ENCODE assay signal across 9 mouse cellular contexts in genomic region chr16:89774553-89774913, GRCm38 (mm10).
DNase-seq lines count a peak whose midpoint lies in the region; ATAC-seq and TF ChIP-seq lines count a peak whose summit lies in the region.
"Had no signal": no experiment of that assay in that cellular context is flagged by ENCODE, and none has a peak within 500 bp of the region (broad histone marks: within the 10 kb centered on the region; RNA-seq: fewer than 3 reads in every experiment).

No protein-coding gene starts in this region.

- DNase-seq in heart, adult 2 months: no peak
- no peak for DNase-seq in hindbrain, postnatal 0 days (ENCODE audit: low spot score)
- no peak for DNase-seq in thymus, postnatal 0 days (ENCODE audit: low spot score)
- no peak for DNase-seq in gastrocnemius, postnatal 14 days
- no peak for DNase-seq in adrenal gland, adult (ENCODE audit: inconsistent age in 2 of 2, low spot score in 1 of 2)

- H3K4me3 ChIP-seq in heart, embryonic 14.5 days (ENCODE audit: control insufficient read depth in 1 of 2, insufficient read depth in 1 of 2, low read depth in 1 of 2, low read length in 2 of 2): peak overlapping the region in 1 of 2 experiments; percentile 32; a peak in 2 of 4 replicates
- H3K4me3 ChIP-seq in heart, adult 2 months: no peak overlapping the region
- H3K4me3 ChIP-seq in embryonic facial prominence, embryonic 12.5 days: peak overlapping the region; percentile 35; the same call in 1 of the 2 replicates
- peak overlapping the region; percentile 33 for H3K4me3 ChIP-seq in hindbrain, postnatal 0 days (ENCODE audit: low read length)
- H3K4me3 ChIP-seq in midbrain, embryonic 13.5 days (replicated peaks): peak overlapping the region; percentile 36

- intact Hi-C loops in heart, adult 2 months (cut with DNase I): loop anchor here (1.0 kb wide), 3 partner anchors 57 to 412 kb away; no protein-coding TSS in a partner anchor
- intact Hi-C loops in gastrocnemius, postnatal 14 days (cut with DNase I; ENCODE audit: low total_unique reads): loop anchor here (2.0 to 10.0 kb wide), 2 partner anchors 58 to 410 kb away; no protein-coding TSS in a partner anchor

- no peak overlapping the region for H3K9ac ChIP-seq in heart, embryonic 14.5 days (ENCODE audit: low read length)
- no peak overlapping the region for H3K9ac ChIP-seq in heart, adult 2 months (ENCODE audit: low read depth, low read length)
- no peak overlapping the region for H3K9ac ChIP-seq in embryonic facial prominence, embryonic 12.5 days
- peak overlapping the region; percentile 34 for H3K9ac ChIP-seq in hindbrain, postnatal 0 days (replicated peaks; ENCODE audit: low read length)
- no peak overlapping the region for H3K9ac ChIP-seq in midbrain, embryonic 13.5 days (replicated peaks)

- no peak for TF ChIP-seq EP300 in heart, adult 2 months (IDR thresholded peaks at IDR 0.05; ENCODE audit: insufficient read depth, low read depth, low read length)

- ATAC-seq in heart, embryonic 14.5 days (ENCODE audit: insufficient number of reproducible peaks, insufficient read depth, low FRiP score, low read depth): no peak
- no peak for ATAC-seq in embryonic facial prominence, embryonic 12.5 days (ENCODE audit: insufficient number of reproducible peaks, insufficient read depth, low FRiP score, low TSS enrichment)
- ATAC-seq in hindbrain, postnatal 0 days: no peak; the same call in 1 of the 2 replicates
- ATAC-seq in midbrain, embryonic 13.5 days: no peak

- H3K4me2 ChIP-seq in heart, embryonic 14.5 days (ENCODE audit: low read length): peak overlapping the region; percentile 93
- H3K4me2 ChIP-seq in embryonic facial prominence, embryonic 12.5 days (replicated peaks): peak overlapping the region; percentile 72
- peak overlapping the region; percentile 80 for H3K4me2 ChIP-seq in hindbrain, postnatal 0 days (ENCODE audit: low read depth, low read length)
- H3K4me2 ChIP-seq in midbrain, embryonic 13.5 days (replicated peaks): peak overlapping the region; percentile 64

- no peak for TF ChIP-seq POLR2A in heart, adult 2 months (IDR thresholded peaks at IDR 0.05; ENCODE audit: insufficient read depth, low read depth, low read length)

- no peaks in the 10 kb centered on the region for H3K79me2 ChIP-seq in heart, adult 2 months (replicated peaks; ENCODE audit: control insufficient read depth, insufficient read depth, low read length)

- H3K27me3 ChIP-seq in heart, embryonic 14.5 days (ENCODE audit: control insufficient read depth, insufficient read depth, low read length): 0 out of 2 replicates have a peak, but pooled peaks cover 4% of the 10 kb centered on the region
- no peaks in the 10 kb centered on the region for H3K27me3 ChIP-seq in heart, adult 2 months (ENCODE audit: control insufficient read depth, insufficient read depth, low read length)
- 0 out of 2 replicates have a peak, but pooled peaks cover 4% of the 10 kb centered on the region for H3K27me3 ChIP-seq in embryonic facial prominence, embryonic 12.5 days
- no peaks in the 10 kb centered on the region for H3K27me3 ChIP-seq in hindbrain, postnatal 0 days (ENCODE audit: insufficient read depth, low read length)
- H3K27me3 ChIP-seq in midbrain, embryonic 13.5 days: peaks cover 3% of the 10 kb centered on the region

- no peaks in the 10 kb centered on the region for H3K36me3 ChIP-seq in heart, embryonic 14.5 days (ENCODE audit: control insufficient read depth, insufficient read depth, low read length)
- no peaks in the 10 kb centered on the region for H3K36me3 ChIP-seq in heart, adult 2 months (ENCODE audit: control insufficient read depth, insufficient read depth, low read length)
- no peaks in the 10 kb centered on the region for H3K36me3 ChIP-seq in embryonic facial prominence, embryonic 12.5 days
- H3K36me3 ChIP-seq in hindbrain, postnatal 0 days (ENCODE audit: insufficient read depth, low read length): no peaks in the 10 kb centered on the region
- 0 out of 2 replicates have a peak, but pooled peaks cover 2% of the 10 kb centered on the region for H3K36me3 ChIP-seq in midbrain, embryonic 13.5 days

- WGBS in heart, embryonic 14.5 days: 34% methylated on average over 10 of the region's 10 CpGs
- WGBS in heart, adult 2 months: 33% methylated on average over 10 of the region's 10 CpGs
- WGBS in embryonic facial prominence, embryonic 12.5 days: 31% methylated on average over 10 of the region's 10 CpGs
- 23% methylated on average over 10 of the region's 10 CpGs for WGBS in hindbrain, postnatal 0 days
- WGBS in midbrain, embryonic 13.5 days: 24% methylated on average over 10 of the region's 10 CpGs

- H3K9me3 ChIP-seq in heart, embryonic 14.5 days (ENCODE audit: control insufficient read depth, low read length): peaks cover 13% of the 10 kb centered on the region
- peaks cover 11% of the 10 kb centered on the region; the same call in 1 of the 2 replicates for H3K9me3 ChIP-seq in embryonic facial prominence, embryonic 12.5 days
- peaks cover 7% of the 10 kb centered on the region; the same call in 1 of the 2 replicates for H3K9me3 ChIP-seq in hindbrain, postnatal 0 days (ENCODE audit: low read length)
- peaks cover 12% of the 10 kb centered on the region for H3K9me3 ChIP-seq in midbrain, embryonic 13.5 days

- H3K27ac ChIP-seq in heart, embryonic 14.5 days (replicated peaks in 1 of 2; ENCODE audit: control insufficient read depth in 1 of 2, insufficient read depth in 1 of 2, low read depth in 2 of 2, low read length in 2 of 2): no peak overlapping the region
- H3K27ac ChIP-seq in heart, adult 2 months: no peak overlapping the region
- no peak overlapping the region for H3K27ac ChIP-seq in embryonic facial prominence, embryonic 12.5 days
- no peak overlapping the region for H3K27ac ChIP-seq in hindbrain, postnatal 0 days
- H3K27ac ChIP-seq in midbrain, embryonic 13.5 days: no peak overlapping the region
- H3K27ac ChIP-seq: gastrocnemius, adult 2 months had no signal

- no peak for TF ChIP-seq CTCF in heart, adult 2 months (IDR thresholded peaks at IDR 0.05)
- TF ChIP-seq CTCF in hindbrain, postnatal 0 days (IDR thresholded peaks at IDR 0.05; ENCODE audit: low read depth): no peak

- no peaks in the 10 kb centered on the region for H3K4me1 ChIP-seq in heart, embryonic 14.5 days (ENCODE audit: control insufficient read depth in 2 of 2, insufficient read depth in 2 of 2, low read length in 2 of 2)
- no peaks in the 10 kb centered on the region for H3K4me1 ChIP-seq in heart, adult 2 months (ENCODE audit: control insufficient read depth, insufficient read depth, low read length)
- H3K4me1 ChIP-seq in embryonic facial prominence, embryonic 12.5 days: no peaks in the 10 kb centered on the region
- no peaks in the 10 kb centered on the region for H3K4me1 ChIP-seq in hindbrain, postnatal 0 days (ENCODE audit: insufficient read depth, low read length)
- H3K4me1 ChIP-seq in midbrain, embryonic 13.5 days (replicated peaks): peaks cover 4% of the 10 kb centered on the region; the same call in 1 of the 2 replicates
